Mouse (Mus musculus) mammary gland, adult 2 months (tissue): Measurements from ENCODE around the gene Htt. TPM values are rescaled to one million over a fixed set of nuclear protein-coding genes. Genes with fewer than 3 reads are reported as not detected.

Experiments used
- polyA plus RNA-seq: library from polyadenylated mRNA; depleted of rRNA; stranded (reverse); fragments of >200 nt; gene quantifications from 2 replicates; pipeline ENCODE4 v1.2.3, GENCODE M21; 2012; ENCODE audit warnings: low replicate concordance; rRNA removed

Htt gene
- 13.0 and 18.9 TPM in 2 replicates for polyA plus RNA-seq

GRCm38 (mm10) chr5:34761509-34761908 is at the start of gene Htt:
Gene Htt (plus strand): TSS chr5:34761740.

DNA sequence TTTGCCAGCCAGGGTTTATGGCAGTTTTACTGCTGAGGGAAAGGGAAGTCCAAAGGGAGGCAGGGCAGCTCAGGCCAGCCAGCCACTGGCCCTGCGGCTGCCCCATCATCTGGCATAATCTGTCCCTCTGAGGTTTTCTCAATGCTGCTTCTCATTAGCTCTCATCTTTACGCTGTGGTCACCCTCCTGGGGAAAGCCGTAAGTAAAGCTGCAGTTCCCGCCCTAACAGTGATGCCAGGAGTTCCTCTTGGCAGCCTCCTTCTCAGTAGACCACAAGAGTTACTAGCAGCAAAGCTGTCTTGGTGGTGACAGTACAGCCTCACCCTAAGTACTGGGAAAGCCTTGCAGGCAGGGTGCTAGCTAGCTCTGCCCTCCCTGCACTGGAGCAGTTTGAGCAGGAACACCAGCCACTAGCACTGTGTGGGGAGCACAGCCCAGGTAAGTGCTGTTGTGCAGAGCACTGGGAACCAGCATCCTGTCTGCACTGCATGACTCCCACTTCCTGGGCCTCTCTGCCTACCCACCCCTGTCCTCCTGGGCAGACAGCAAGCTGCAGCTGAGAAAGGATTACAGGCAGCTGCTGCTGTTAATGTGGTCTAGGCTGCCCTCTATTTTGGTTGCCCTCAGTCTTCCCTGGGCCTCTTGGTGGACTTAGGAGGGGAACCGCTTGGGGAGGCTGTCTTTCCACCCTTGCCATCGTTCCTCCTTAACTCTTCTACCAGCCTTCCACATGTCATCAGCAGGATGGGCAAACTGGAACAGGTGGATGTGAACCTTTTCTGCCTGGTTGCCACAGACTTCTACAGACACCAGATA is 146.6 kb downstream of the Htt start, which contains the start of gene Msantd1:
TSS of gene Msantd1 (plus strand) at position 103 of the 816 bp plus-strand sequence.

GRCm38 (mm10) chr5:34948861-34949760 is 187.6 kb downstream of the Htt start, which contains the start of gene Rgs12:
Gene Rgs12 (plus strand): TSS chr5:34949445.

Other genes with a start within 250 kb of the Htt start
- 28.8 and 39.2 TPM in 2 replicates for gene Tnip2, start 247.7 kb upstream of the Htt start, polyA plus RNA-seq
- gene Sh3bp2, start 235.9 kb upstream of the Htt start, polyA plus RNA-seq = 24.7 and 31.2 TPM in 2 replicates
- 176 and 179 TPM in 2 replicates for gene Add1, start 188.1 kb upstream of the Htt start, polyA plus RNA-seq
- gene Mfsd10, start 124.5 kb upstream of the Htt start, polyA plus RNA-seq = 133 and 213 TPM in 2 replicates
- 12.3 and 16.8 TPM in 2 replicates for gene Nop14, start 101.6 kb upstream of the Htt start, polyA plus RNA-seq
- gene Grk4, start 101.4 kb upstream of the Htt start, polyA plus RNA-seq = 1.2 and 1.9 TPM in 2 replicates
- gene Msantd1, start 146.3 kb downstream of the Htt start, polyA plus RNA-seq = 2.1 and 3.0 TPM in 2 replicates
- gene Rgs12, start 187.7 kb downstream of the Htt start, polyA plus RNA-seq = 19.8 and 23.0 TPM in 2 replicates